Mouse (Mus musculus) heart, embryonic 10.5 days (tissue): ENCODE results near the gene Ccr9. TPM values are rescaled to one million over a fixed set of nuclear protein-coding genes. Genes with fewer than 3 reads are reported as not detected.
"Not testable (repeated sequence)": the region's sequence is repeated elsewhere in the genome, so short reads cannot be mapped to it uniquely, and the experiment has no call there.

Experiments
- DNase-seq: peaks from one replicate; pipeline ENCODE4 v3.0.0-alpha.2; 2017; ENCODE audit warnings: low spot score
- H3K27ac ChIP-seq: fragments of 300-500 bp; sonication (generic); 2 replicates; pipeline ENCODE4 v1.5.1; 2016; ENCODE audit warnings: mild to moderate bottlenecking
- H3K27me3 ChIP-seq: fragments of 300-500 bp; sonication (generic); 2 replicates; pipeline ENCODE4 v1.6.1; 2016; ENCODE audit warnings: mild to moderate bottlenecking; ENCODE audit not compliant: poor library complexity, insufficient read depth, severe bottlenecking
- H3K36me3 ChIP-seq: fragments of 300-500 bp; sonication (generic); 2 replicates; pipeline ENCODE4 v1.6.1; 2016; ENCODE audit warnings: mild to moderate bottlenecking, moderate library complexity
- H3K4me1 ChIP-seq: fragments of 300-500 bp; sonication (generic); 2 replicates; pipeline ENCODE4 v1.6.1; 2016; ENCODE audit warnings: mild to moderate bottlenecking
- H3K4me3 ChIP-seq: fragments of 300-500 bp; sonication (generic); 2 replicates; pipeline ENCODE4 v1.5.1; 2016; ENCODE audit warnings: mild to moderate bottlenecking, moderate library complexity
- H3K9me3 ChIP-seq: fragments of 300-500 bp; sonication (generic); 2 replicates; pipeline ENCODE4 v1.6.1; 2016; ENCODE audit warnings: mild to moderate bottlenecking, moderate library complexity
- WGBS: fragments of 180-500 bp; shearing (Covaris S2); methylation state at CpG from one replicate; pipeline ENCODE4 v1.1.7; 2016; 5-methylcytosine and 5-hydroxymethylcytosine counted together
- polyA plus RNA-seq: library from polyadenylated mRNA; unstranded; fragments of >200 nt; fragmentation: Nextera tagmentation; extraction: Ambion mirVana; gene quantifications from 2 replicates; pipeline ENCODE4 v1.2.1, GENCODE M21; 2016

Ccr9 gene
- polyA plus RNA-seq, 1 experiment from 2014 or later = not detected

DNA sequence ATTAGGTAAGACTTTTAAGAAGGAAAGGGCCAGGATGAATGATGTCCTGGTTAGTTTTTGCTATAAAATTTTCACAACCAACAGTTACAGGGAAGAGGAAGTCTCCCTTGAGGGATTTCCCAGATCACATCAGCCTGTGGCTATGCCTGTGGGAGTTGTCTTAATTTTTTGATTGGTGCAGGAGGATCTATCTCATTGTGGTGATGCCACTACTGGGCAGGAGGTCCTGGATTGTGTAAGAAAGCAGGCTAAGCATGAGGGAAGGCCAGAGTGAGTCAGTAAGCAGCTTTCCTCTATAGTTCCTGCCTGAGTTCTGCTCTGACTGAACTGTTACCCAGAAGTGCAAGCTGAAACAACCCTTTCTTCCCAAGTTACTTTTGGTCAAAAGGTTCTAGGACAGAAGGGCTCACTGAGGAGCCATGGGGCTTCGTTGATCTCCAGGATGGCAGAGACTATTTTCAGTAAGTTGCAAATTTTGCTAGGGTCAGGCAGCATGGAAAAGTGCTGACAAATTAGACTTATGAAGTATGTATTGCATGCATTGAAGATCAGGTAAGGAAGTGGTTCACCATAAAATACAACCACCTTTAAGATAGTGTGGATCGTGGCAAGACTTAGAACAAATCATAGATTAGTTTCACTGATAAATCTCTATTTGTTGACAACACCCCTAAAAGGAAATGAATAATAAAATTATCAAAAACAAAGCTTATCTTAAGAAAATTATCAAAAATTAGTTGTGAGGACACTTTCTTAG is 44.7 kb downstream of the Ccr9 start:
- Histone ChIP-seq H3K27me3 (no peaks in the 10 kb centered on the region), H3K27ac (no peak overlapping the region), H3K36me3 (no peaks in the 10 kb centered on the region), H3K9me3 (no peaks in the 10 kb centered on the region), H3K4me3 (no peak overlapping the region), H3K4me1 (no peaks in the 10 kb centered on the region)
- no peak for DNase-seq
- WGBS = 69% methylated on average over 2 of the region's 2 CpGs

DNA sequence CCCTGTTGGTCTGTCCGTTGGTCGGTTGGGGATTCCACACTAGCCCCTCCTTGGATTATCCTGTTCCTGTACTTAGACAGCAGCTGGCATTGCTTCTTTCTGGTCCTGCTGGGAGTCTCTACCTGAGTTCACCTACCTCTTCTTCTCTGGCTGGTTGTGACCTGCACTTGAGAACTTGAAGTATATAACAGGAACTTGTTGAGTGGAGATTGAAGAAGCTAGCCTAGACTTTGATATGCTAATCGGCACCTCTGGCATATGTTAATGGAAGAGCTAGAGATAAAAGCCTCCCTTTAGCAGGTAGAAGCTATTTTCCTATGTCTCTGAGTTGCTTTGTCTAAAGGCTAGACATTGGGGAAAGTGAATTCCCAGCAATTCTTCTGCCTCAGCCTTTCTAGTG is 53.0 kb downstream of the Ccr9 start:
- no peak for DNase-seq
- Histone ChIP-seq H3K27me3 (no peaks in the 10 kb centered on the region), H3K36me3 (no peaks in the 10 kb centered on the region), H3K27ac (no peak overlapping the region), H3K4me1 (no peaks in the 10 kb centered on the region), H3K9me3 (no peaks in the 10 kb centered on the region), H3K4me3 (no peak overlapping the region)
- 61% methylated on average over 3 of the region's 3 CpGs for WGBS

DNA sequence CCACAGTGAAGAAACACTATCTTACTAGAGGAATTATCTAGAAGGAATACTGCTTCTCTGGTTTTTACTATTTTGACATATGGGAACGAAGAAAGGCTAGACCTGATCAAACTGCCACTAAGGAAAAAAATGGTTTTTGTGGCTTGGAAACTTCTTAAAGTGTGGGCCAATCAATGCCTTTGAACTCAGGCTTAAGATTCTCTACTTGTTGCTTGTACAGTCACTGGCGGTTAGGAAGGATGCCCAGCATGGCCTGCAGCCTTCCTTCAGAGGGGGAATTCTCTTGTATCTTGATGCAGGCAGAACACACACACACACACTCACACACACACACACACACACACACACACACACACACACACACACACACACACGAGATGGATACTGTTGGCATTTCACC is 55.9 kb downstream of the Ccr9 start:
- Histone ChIP-seq H3K4me1 (no peaks in the 10 kb centered on the region), H3K27me3 (no peaks in the 10 kb centered on the region), H3K36me3 (no peaks in the 10 kb centered on the region), H3K4me3 (no peak overlapping the region), H3K9me3 (no peaks in the 10 kb centered on the region), H3K27ac (no peak overlapping the region)
- DNase-seq = no peak
- WGBS = 76% methylated on average over 3 of the region's 3 CpGs

DNA sequence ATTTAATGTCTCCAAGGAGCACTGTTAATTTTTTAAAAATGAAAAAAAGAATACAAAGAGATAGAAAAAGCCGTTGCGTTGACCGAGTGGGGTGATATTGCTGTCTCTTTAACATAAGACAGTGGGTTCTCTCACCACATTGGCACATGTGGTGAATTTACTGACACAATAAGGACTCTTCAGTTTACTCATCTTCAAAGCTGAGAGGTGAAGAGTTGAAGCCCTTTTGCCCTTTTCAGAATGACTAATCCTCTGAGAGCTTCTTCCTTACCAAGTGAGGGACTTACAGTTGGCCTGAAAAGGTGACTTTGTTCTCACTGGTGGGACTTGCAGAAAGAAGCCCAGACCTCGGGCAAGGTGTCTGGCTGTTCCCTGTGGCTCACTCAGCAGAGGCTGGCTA is 62.6 kb downstream of the Ccr9 start:
- Histone ChIP-seq H3K36me3 (no peaks in the 10 kb centered on the region), H3K27ac (no peak overlapping the region), H3K4me3 (no peak overlapping the region), H3K9me3 (no peaks in the 10 kb centered on the region), H3K27me3 (no peaks in the 10 kb centered on the region), H3K4me1 (no peaks in the 10 kb centered on the region)
- WGBS = 90% methylated on average over 4 of the region's 4 CpGs
- DNase-seq = no peak

DNA sequence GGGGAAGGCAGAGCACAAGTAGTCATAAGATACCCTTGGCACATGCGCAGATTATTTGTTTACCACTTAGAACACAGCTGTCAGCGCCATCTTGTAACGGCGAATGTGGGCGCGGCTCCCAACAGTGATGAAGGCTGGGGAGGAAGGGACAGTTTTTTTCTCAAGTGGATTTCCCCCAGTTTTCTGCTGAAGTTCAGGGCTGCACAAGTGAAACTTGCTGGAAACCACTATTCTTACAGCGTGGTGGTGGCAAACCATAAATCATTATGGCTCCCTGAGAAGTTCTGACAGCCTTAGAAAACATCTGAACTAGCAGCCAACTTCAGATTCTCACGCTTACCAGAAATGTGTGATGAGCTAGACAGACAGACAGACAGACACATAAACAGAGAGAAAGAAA is 71.4 kb downstream of the Ccr9 start:
- not testable (repeated sequence) for H3K27me3 ChIP-seq, DNase-seq, H3K4me3 ChIP-seq, H3K27ac ChIP-seq, H3K4me1 ChIP-seq, H3K9me3 ChIP-seq, H3K36me3 ChIP-seq
- 94% methylated on average over 8 of the region's 8 CpGs for WGBS

DNA sequence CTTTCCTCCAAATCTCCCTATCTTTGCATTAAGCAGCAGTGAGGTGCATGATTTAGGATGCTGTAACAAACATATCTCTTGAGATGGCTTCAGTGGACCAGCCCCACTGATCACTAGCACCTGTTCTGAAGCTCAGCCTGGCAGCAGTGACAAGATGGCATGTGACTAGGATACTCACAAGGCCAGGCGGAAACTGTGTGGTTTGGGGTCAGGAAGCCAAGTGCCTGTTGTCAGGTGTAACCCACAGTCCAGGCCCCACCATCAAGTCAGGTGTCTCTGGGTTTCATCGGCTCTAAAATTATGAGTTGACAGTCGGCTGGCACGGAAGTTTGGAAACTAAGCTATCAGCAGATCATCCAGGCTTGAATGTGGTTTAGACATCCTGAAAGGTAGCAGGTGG is 76.1 kb downstream of the Ccr9 start:
- no peaks in the 10 kb centered on the region for H3K4me1 ChIP-seq
- DNase-seq = no peak
- no peak overlapping the region for H3K27ac ChIP-seq
- H3K36me3 ChIP-seq = no peaks in the 10 kb centered on the region
- no peak overlapping the region for H3K4me3 ChIP-seq
- 86% methylated on average over 4 of the region's 4 CpGs for WGBS
- H3K27me3 ChIP-seq = no peaks in the 10 kb centered on the region
- no peaks in the 10 kb centered on the region for H3K9me3 ChIP-seq

DNA sequence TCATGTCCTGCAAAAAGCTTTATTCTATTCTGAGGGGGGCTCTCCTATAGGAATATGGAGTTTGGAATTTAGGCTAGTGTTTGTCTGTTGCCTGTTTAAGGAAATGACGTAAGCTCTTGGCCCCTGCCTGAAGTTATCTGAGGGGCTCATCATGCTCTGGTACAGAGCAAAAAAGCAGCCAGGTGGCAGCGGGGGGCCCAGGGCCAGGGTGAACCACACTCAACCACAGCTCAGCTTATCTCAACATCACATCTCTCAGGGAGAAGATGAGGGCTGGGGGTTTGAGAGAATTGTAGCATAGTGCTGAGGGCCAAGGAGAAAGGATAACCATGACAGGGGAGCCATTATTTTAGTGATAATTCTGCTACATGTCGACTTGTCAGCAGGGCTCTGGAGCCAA is 78.5 kb downstream of the Ccr9 start:
- WGBS = 70% methylated on average over 3 of the region's 3 CpGs
- Histone ChIP-seq H3K27me3 (no peaks in the 10 kb centered on the region), H3K4me3 (no peak overlapping the region), H3K9me3 (no peaks in the 10 kb centered on the region), H3K4me1 (no peaks in the 10 kb centered on the region), H3K27ac (no peak overlapping the region), H3K36me3 (no peaks in the 10 kb centered on the region)
- no peak for DNase-seq

DNA sequence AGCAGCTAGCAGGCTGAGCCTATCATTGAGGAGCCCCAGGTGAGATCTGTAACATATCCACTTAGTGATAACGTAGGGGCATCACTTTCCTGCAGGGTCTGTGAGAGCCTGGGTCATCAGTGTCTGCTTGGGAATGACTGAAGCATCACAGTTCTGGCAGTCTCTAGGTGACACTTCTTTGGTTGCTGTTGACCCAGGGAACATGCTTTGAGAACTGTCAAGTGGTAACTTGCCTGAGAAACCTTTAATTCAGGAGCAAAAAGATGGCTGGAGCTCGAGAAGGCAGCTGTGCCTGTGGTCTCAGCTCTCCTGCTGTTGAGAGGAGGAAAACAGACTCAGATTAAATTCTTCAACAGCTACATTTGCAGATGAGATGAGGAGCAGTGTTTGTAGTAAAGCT is 79.1 kb downstream of the Ccr9 start:
- no peaks in the 10 kb centered on the region for H3K36me3 ChIP-seq
- H3K27me3 ChIP-seq = no peaks in the 10 kb centered on the region
- H3K4me1 ChIP-seq = no peaks in the 10 kb centered on the region
- WGBS = 54% methylated on average over 2 of the region's 2 CpGs
- H3K4me3 ChIP-seq = no peak overlapping the region
- no peak for DNase-seq
- H3K27ac ChIP-seq = no peak overlapping the region
- no peaks in the 10 kb centered on the region for H3K9me3 ChIP-seq

DNA sequence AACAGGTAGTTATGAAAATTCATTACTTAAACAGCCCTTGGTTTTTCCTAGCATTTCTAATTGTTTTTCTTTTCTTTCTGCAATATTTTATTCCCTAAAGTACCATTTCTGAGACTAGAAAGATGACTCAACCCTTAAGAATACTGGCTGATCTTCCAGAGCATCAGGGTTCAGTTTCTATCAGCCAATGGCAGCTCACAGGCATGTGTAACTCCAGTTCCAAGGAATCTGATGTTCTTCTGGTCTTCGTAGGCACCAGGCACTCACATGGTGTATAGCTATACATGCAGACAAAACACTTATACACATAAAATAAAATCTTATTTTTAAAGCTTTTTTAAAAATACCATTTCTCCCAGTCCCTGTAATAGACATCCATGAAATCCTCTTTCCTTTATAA is 79.9 kb downstream of the Ccr9 start:
- Histone ChIP-seq H3K36me3 (no peaks in the 10 kb centered on the region), H3K4me1 (no peaks in the 10 kb centered on the region), H3K4me3 (no peak overlapping the region), H3K9me3 (no peaks in the 10 kb centered on the region), H3K27ac (no peak overlapping the region), H3K27me3 (no peaks in the 10 kb centered on the region)
- no peak for DNase-seq
- WGBS = 69% methylated on average over 1 of the region's 1 CpGs

DNA sequence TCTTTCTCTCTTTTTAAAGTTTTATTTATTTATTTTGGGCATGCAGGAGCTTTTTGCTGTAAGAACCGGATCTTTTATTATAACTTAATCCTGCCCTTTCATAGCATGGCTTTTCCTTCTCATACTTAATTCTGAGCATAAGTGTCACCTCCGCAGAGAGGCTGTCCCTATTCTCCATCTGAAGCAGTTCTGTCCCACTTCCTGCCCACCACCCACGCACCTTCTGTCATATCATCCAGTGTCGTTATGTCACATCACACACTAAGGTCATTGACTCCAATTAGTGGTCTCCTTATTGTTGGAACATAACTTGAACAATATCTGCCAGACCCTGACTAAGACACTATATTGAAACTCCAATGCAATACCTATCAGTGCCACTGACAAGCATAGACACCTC is 80.4 kb downstream of the Ccr9 start:
- no peaks in the 10 kb centered on the region for H3K27me3 ChIP-seq
- H3K4me3 ChIP-seq = no peak overlapping the region
- DNase-seq = no peak
- H3K27ac ChIP-seq = no peak overlapping the region
- H3K36me3 ChIP-seq = no peaks in the 10 kb centered on the region
- 83% methylated on average over 4 of the region's 4 CpGs for WGBS
- H3K4me1 ChIP-seq = no peaks in the 10 kb centered on the region
- H3K9me3 ChIP-seq = no peaks in the 10 kb centered on the region

DNA sequence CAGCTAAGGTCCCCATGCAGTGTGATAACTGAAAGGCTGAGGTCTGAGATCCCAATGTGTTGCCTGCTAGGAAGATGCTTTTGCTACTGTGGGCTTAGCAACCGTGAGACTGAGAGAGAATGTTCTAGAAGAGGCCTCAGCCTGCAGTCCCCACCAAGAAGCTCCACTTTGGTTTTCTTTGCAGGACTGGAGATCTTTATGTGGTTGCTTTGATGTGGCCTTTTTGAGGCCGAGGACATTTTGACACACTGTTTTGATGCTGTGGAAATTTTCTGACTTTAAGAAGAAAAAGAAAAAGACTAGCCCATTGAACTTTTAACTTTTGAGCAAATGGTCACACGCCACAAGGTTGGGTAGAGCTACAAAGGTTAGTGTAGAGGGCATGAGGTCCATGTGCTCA is 82.6 kb downstream of the Ccr9 start:
- WGBS = 82% methylated on average over 3 of the region's 3 CpGs
- H3K27ac ChIP-seq = no peak overlapping the region
- no peak for DNase-seq
- no peaks in the 10 kb centered on the region for H3K4me1 ChIP-seq
- H3K36me3 ChIP-seq = no peaks in the 10 kb centered on the region
- H3K27me3 ChIP-seq = no peaks in the 10 kb centered on the region
- H3K9me3 ChIP-seq = no peaks in the 10 kb centered on the region
- no peak overlapping the region for H3K4me3 ChIP-seq

DNA sequence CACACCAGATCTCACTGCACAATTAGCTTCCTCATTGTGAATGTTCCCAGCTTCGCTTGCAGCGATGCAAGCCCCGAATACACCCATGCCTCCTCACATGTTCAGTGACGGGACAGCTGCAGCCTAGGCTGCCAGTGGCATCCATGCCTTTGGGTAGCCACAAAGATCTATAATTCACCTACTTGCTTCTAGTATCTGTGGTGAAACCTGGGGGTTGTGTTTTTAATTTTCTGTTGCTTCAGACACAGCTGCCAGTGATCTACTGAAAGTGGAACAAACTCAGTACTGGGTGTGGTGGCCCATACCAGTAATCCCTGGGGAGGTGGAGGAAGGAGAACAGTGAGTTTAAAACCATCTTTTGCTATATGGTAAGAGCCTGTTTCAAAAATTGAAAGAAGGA is 84.6 kb downstream of the Ccr9 start:
- Histone ChIP-seq H3K27ac (no peak overlapping the region), H3K4me3 (no peak overlapping the region), H3K9me3 (no peaks in the 10 kb centered on the region), H3K36me3 (no peaks in the 10 kb centered on the region), H3K27me3 (no peaks in the 10 kb centered on the region), H3K4me1 (no peaks in the 10 kb centered on the region)
- WGBS = 92% methylated on average over 4 of the region's 4 CpGs
- no peak for DNase-seq

DNA sequence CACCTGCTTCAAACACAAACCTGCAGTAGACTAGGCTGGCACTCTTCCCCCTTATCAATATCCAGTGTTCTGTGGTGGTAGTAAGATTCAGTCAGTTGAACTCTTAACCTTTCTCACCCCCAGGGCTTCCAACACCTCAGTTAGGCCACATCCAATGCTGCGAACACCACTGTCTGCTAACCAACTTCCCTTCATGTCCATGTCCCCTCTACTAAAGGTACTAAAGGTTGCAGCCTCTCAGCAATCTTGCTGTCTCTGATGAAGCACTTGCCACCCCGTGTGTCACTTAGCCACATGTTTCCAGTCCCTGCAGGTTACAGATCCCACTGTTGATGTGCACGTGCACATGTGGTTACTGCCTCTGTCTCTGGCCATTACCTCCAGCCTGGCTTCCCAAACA is 85.5 kb downstream of the Ccr9 start:
- Histone ChIP-seq H3K4me1 (no peaks in the 10 kb centered on the region), H3K4me3 (no peak overlapping the region), H3K36me3 (no peaks in the 10 kb centered on the region), H3K9me3 (no peaks in the 10 kb centered on the region), H3K27me3 (no peaks in the 10 kb centered on the region), H3K27ac (no peak overlapping the region)
- 69% methylated on average over 3 of the region's 3 CpGs for WGBS
- DNase-seq = no peak

DNA sequence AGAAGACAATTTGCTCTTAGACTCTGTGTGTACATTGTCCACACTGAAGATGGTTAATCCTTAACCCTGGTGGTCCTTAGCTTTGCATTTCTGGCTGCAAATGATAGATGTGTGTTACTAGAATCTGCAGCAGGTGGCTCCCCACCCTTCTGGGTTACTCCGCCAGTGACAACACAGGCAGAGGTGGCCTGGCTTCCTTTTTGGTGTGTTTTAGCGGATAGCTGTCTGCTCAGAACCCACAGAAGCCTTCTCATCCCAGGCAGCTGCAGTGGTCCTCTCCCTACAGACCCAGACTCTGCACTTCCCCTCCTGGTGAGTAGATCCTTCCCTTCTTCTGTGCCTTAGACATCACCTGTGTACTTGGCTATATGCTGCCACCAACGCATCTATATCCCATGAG is 88.8 kb downstream of the Ccr9 start:
- no peaks in the 10 kb centered on the region for H3K4me1 ChIP-seq
- H3K9me3 ChIP-seq = no peaks in the 10 kb centered on the region
- DNase-seq = no peak
- 79% methylated on average over 3 of the region's 3 CpGs for WGBS
- no peaks in the 10 kb centered on the region for H3K36me3 ChIP-seq
- no peak overlapping the region for H3K27ac ChIP-seq
- no peak overlapping the region for H3K4me3 ChIP-seq
- H3K27me3 ChIP-seq = no peaks in the 10 kb centered on the region
